Mouse (Mus musculus) ES-E14 (cell line): ENCODE measurements around the gene Phospho1. TPM values are rescaled to one million over a fixed set of nuclear protein-coding genes. Genes with fewer than 3 reads are reported as not detected.
"Not testable (repeated sequence)": the region's sequence is repeated elsewhere in the genome, so short reads cannot be mapped to it uniquely, and the experiment has no call there.

Experiments
- DNase-seq: peaks from one replicate; pipeline ENCODE4 v3.0.0-alpha.2; 2013; ENCODE audit warnings: low read depth, low spot score
- H3K27ac ChIP-seq: 2 replicates; pipeline ENCODE4 v1.5.1; 2012; ENCODE audit warnings: low read depth, mild to moderate bottlenecking, low read length, moderate library complexity, mixed read lengths; ENCODE audit not compliant: poor library complexity, insufficient read depth, severe bottlenecking
- H3K36me3 ChIP-seq: 2 replicates; pipeline ENCODE4 v1.6.1; 2012; ENCODE audit warnings: mild to moderate bottlenecking, low read length, moderate library complexity, mixed read lengths; ENCODE audit not compliant: control insufficient read depth, poor library complexity, insufficient read depth, severe bottlenecking
- H3K4me1 ChIP-seq, 2 experiments: fragments of 150-350 bp in 1 of 2; sonication (generic) in 1 of 2; 2 replicates each; pipeline ENCODE4 v1.6.1; 2012; ENCODE audit warnings: low read length in 2 of 2, mild to moderate bottlenecking in 1 of 2, mixed read lengths in 1 of 2; ENCODE audit not compliant: control insufficient read depth in 2 of 2, insufficient read depth in 2 of 2, poor library complexity in 1 of 2
- H3K4me3 ChIP-seq, 2 experiments: fragments of 150-350 bp in 1 of 2; sonication (generic) in 1 of 2; 2 replicates each; pipeline ENCODE4 v1.5.1; 2012; ENCODE audit warnings: low read length in 2 of 2, low read depth in 1 of 2, mild to moderate bottlenecking in 1 of 2, mixed read lengths in 1 of 2; ENCODE audit not compliant: insufficient read depth in 1 of 2, poor library complexity in 1 of 2, severe bottlenecking in 1 of 2
- H3K9ac ChIP-seq: 2 replicates; pipeline ENCODE4 v1.6.1; 2012; ENCODE audit warnings: low read depth, mild to moderate bottlenecking, low read length, mixed read lengths; ENCODE audit not compliant: poor library complexity, insufficient read depth, severe bottlenecking
- H3K9me3 ChIP-seq: fragments of 150-350 bp; sonication (generic); 2 replicates; pipeline ENCODE4 v1.6.1; 2012; ENCODE audit warnings: low read depth, mild to moderate bottlenecking, low read length; ENCODE audit not compliant: control insufficient read depth, insufficient read depth
- CHD2 ChIP-seq: IDR thresholded peaks from 2 replicates; pipeline ENCODE4 v1.6.1; 2014; ENCODE audit warnings: mild to moderate bottlenecking, low read depth, low read length, inconsistent platforms
- HCFC1 ChIP-seq: IDR thresholded peaks from 2 replicates; pipeline ENCODE4 v1.6.1; 2012; ENCODE audit warnings: low read length, inconsistent platforms, borderline replicate concordance; ENCODE audit not compliant: insufficient read depth
- MAFK ChIP-seq: IDR thresholded peaks from 2 replicates; pipeline ENCODE4 v1.6.1; 2014; ENCODE audit warnings: mild to moderate bottlenecking, low read depth, low read length, inconsistent platforms; ENCODE audit not compliant: insufficient read depth
- ZC3H11A ChIP-seq: IDR thresholded peaks from 2 replicates; pipeline ENCODE4 v1.6.1; 2012; ENCODE audit warnings: low read depth, mild to moderate bottlenecking, inconsistent platforms, low read length, borderline replicate concordance
- ZNF384 ChIP-seq: IDR thresholded peaks from 2 replicates; pipeline ENCODE4 v1.6.1; 2012; ENCODE audit warnings: low read depth, low read length, inconsistent platforms
- in situ Hi-C, 2 experiments: fragments of 600-800 bp; cut with MboI; formaldehyde crosslinking; loops; one replicate each; pipeline ENCODE4 v1.15.1; 2025; ENCODE audit warnings: low sequenced_read_pairs in 2 of 2, inconsistent platforms in 1 of 2; ENCODE audit not compliant: unreplicated experiment in 2 of 2
- total RNA-seq: library from RNA; depleted of rRNA; stranded (reverse); fragments of 300-350 nt; gene quantifications from 2 replicates; pipeline ENCODE4 v1.2.3, GENCODE M21; 2012

The Phospho1 gene
- total RNA-seq, 1 experiment = 2.6 TPM

DNA sequence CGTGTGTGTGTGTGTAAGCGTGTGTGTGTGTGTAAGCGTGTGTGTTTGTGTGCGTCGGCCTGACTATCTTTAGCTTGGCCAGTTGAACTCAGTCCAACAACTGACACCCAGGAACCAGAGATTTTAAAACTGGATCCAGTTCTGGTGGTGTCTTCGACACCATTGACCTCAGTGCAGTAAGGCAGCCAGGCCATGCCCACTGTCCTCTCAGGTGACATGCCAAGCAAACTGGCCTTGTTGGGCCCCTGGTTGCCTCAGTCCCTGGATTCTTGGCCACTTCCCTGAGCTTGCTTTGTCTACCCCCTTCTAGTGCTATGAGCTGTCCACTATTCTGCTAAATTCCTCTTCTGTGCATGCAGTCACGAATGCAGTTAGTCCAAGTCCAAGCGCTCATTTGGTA, 37.1 kb downstream of the Phospho1 start:
- Histone ChIP-seq H3K36me3 (peaks cover 11% of the 10 kb centered on the region; the same call in 1 of the 2 replicates), H3K4me1 (peaks cover 7 to 9% of the 10 kb centered on the region in 2 experiments; a peak in 3 of 4 replicates), H3K4me3 (no peak overlapping the region), H3K9me3 (no peaks in the 10 kb centered on the region), H3K27ac (no peak overlapping the region), H3K9ac (no peak overlapping the region)
- DNase-seq = no peak
- in situ Hi-C loops = no loop called here
- TF ChIP-seq ZNF384 (no peak), MAFK (no peak)

DNA sequence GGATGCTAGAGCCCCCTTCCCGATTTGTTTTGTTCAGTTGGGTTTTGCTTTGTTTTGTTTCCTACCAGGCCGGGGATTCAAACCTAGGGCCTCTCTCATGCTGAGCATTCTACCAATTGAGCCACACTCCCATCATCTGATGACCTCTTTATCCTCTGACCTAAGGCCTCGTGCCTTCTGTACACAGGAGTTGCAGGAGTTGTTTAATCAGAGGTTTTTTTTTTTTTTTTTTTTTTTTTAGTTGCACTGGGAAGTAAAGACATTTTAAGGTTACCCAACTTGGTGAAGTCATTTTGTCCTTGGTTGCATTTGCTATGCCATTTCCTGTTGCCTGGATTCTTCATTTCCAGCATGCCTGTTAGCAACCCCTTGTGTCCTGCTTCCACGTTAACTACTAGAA, 45.1 kb downstream of the Phospho1 start:
- no peak for DNase-seq
- in situ Hi-C loops = no loop called here

DNA sequence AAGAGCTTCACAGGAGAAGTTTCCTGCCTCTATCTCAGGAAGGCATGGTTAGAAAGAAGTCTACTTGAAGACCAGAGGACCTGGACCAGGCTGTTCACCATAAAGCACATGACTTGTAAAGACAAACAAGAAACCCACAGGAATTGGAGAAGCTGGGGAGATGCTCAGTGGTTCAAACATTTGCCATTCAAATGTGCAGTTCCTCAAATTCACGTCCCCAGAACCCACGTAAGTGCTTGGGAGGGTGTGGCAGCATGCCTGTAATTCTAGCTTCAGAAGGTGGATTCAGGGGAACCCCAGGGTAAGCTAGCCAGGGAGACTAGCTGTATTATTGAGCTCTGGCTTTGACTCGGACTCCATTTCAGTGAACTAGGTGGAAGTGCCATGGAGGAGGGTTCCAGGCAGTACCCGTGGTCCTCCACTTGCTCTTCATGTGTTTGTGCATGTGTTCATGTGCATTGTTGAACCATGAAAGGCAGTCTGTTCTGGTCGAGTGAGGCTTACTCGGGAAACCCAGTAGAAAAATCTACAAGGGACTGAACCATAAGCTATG, 45.7 kb downstream of the Phospho1 start:
- TF ChIP-seq MAFK (no peak), ZNF384 (no peak), CHD2 (no peak), HCFC1 (no peak), ZC3H11A (no peak)
- no peaks in the 10 kb centered on the region for H3K9me3 ChIP-seq
- no peak overlapping the region for H3K27ac ChIP-seq
- in situ Hi-C loops = no loop called here
- H3K36me3 ChIP-seq = peaks cover 5% of the 10 kb centered on the region; the same call in 1 of the 2 replicates
- no peak overlapping the region for H3K4me3 ChIP-seq
- no peak for DNase-seq
- no peak overlapping the region for H3K9ac ChIP-seq
- H3K4me1 ChIP-seq = peaks cover 2 to 8% of the 10 kb centered on the region in 2 experiments; a peak in 3 of 4 replicates

More for the DNA sequence above, 45.1 kb downstream of the Phospho1 start:
- Histone ChIP-seq H3K36me3 (peaks cover 5% of the 10 kb centered on the region; the same call in 1 of the 2 replicates), H3K9me3 (no peaks in the 10 kb centered on the region), H3K4me1 (peaks cover 2 to 8% of the 10 kb centered on the region in 2 experiments; a peak in 3 of 4 replicates), H3K9ac (no peak overlapping the region), H3K27ac (no peak overlapping the region), H3K4me3 (no peak overlapping the region)
- no peak for TF ChIP-seq HCFC1
- no peak for TF ChIP-seq MAFK
- no peak for TF ChIP-seq ZNF384
- TF ChIP-seq CHD2 = no peak
- no peak for TF ChIP-seq ZC3H11A

DNA sequence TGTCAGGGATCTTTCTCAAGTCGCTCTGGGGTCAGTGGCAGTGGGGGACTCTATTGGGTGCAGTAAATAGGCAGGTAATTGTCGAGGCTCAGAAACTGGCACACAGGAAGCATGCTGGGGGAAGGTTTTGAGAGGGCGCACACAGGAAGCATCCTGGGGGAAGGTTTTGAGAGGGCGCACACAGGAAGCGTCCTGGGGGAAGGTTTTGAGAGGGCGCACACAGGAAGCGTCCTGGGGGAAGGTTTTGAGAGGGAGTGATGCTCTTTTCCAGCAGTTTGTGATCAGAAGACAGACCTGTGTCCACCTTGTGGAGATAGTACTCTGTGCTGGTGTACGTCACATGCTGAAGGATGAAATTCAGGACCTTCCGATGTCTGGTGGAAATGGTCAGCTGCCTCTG, 51.5 kb downstream of the Phospho1 start:
- peak; percentile 56 for DNase-seq
- TF ChIP-seq CHD2 (peak; percentile 74; the same call in 1 of the 2 replicates), MAFK (no peak), HCFC1 (peak; percentile 88)
- in situ Hi-C loops = no loop called here
- Histone ChIP-seq H3K9ac (peak overlapping the region; percentile 42), H3K4me1 (peaks cover 0 to 2% of the 10 kb centered on the region in 2 experiments; a peak in 1 of 4 replicates), H3K36me3 (no peaks in the 10 kb centered on the region), H3K27ac (no peak overlapping the region), H3K4me3 (peak overlapping the region; percentile 32 to 35), H3K9me3 (no peaks in the 10 kb centered on the region)

DNA sequence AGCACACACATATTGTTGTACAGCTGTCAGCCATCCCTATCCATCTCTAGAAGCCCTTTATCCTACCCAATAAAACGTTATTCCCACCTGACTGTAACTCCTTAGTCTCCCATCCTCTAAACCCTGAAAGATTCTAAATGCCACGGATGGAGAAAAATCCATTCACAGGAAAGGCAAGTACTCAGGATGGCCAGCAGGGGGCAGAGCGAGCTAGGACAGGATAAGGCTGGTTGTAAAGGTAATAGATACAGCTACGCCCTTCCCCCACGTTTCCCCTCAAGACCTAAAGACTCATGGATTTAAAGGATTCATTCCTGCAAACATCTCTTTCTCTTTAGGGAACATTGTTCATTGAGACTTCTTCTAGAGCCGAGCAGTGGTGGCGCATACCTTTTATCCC, 52.0 kb downstream of the Phospho1 start:
- in situ Hi-C loops = no loop called here
- H3K9me3 ChIP-seq = no peaks in the 10 kb centered on the region
- TF ChIP-seq ZC3H11A (peak; percentile 73; the same call in 1 of the 2 replicates), ZNF384 (no peak)
- no peaks in the 10 kb centered on the region for H3K36me3 ChIP-seq
- peak overlapping the region; percentile 32 to 35; a peak in 3 of 4 replicates for H3K4me3 ChIP-seq
- DNase-seq = peak; percentile 88
- H3K4me1 ChIP-seq = peaks cover 0 to 2% of the 10 kb centered on the region in 2 experiments; a peak in 1 of 4 replicates
- H3K9ac ChIP-seq = peak overlapping the region; percentile 42; the same call in 1 of the 2 replicates
- H3K27ac ChIP-seq = no peak overlapping the region

DNA sequence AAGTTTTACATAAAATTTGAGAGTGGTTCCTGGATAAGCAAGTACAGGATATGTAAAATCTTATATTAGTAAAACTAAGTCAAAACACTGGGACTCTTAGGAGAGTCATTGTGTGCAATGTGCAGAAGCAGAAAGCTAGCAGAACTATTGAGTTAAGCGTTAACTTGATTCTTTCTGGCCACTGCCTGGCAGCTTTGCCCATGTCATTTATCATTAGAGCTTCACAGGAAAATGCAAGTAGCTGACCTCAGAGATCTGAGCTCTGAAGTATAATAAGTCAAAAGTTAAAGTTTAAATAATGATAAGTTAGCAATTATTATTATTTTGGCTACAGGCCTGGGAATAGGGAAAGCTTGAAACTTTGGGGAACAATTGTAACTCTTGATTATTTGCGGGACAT, 55.6 kb downstream of the Phospho1 start:
- H3K36me3 ChIP-seq, DNase-seq, H3K9me3 ChIP-seq, H3K4me1 ChIP-seq, H3K4me3 ChIP-seq, in situ Hi-C loops, H3K9ac ChIP-seq, H3K27ac ChIP-seq: not testable (repeated sequence)
